Mouse (Mus musculus) heart, embryonic 16.5 days (tissue): ENCODE measurements around the gene Aldh18a1. TPM values are rescaled to one million over a fixed set of nuclear protein-coding genes. Genes with fewer than 3 reads are reported as not detected.

Source experiments
- ATAC-seq: fragments of 200-750 bp; cut with Nextera tagmentation; replicated peaks from 2 replicates; pipeline ENCODE4 v1.8.0; 2017; ENCODE audit warnings: moderate number of reproducible peaks; ENCODE audit not compliant: insufficient read depth, low FRiP score; ENCODE audit errors: extremely low read depth
- H3K27ac ChIP-seq: fragments of 300-500 bp; sonication (generic); 2 replicates; pipeline ENCODE4 v1.5.1; 2014; ENCODE audit warnings: mild to moderate bottlenecking, low read length, control low read depth, moderate library complexity
- H3K27me3 ChIP-seq: fragments of 300-500 bp; sonication (generic); 2 replicates; pipeline ENCODE4 v1.6.1; 2014; ENCODE audit warnings: low read length, mixed read lengths; ENCODE audit not compliant: control insufficient read depth, insufficient read depth
- H3K36me3 ChIP-seq: fragments of 300-500 bp; sonication (generic); 2 replicates; pipeline ENCODE4 v1.6.1; 2014; ENCODE audit not compliant: control insufficient read depth, insufficient read depth
- H3K4me1 ChIP-seq: fragments of 300-500 bp; sonication (generic); 2 replicates; pipeline ENCODE4 v1.6.1; 2014; ENCODE audit warnings: low read length, mixed read lengths; ENCODE audit not compliant: control insufficient read depth, insufficient read depth
- H3K4me2 ChIP-seq: fragments of 300-500 bp; sonication (generic); 2 replicates; pipeline ENCODE4 v1.6.1; 2014; ENCODE audit warnings: low read depth, mild to moderate bottlenecking, control low read depth, low read length
- H3K4me3 ChIP-seq: fragments of 300-500 bp; sonication (generic); 2 replicates; pipeline ENCODE4 v1.5.1; 2014; ENCODE audit warnings: mild to moderate bottlenecking, control low read depth, low read length
- H3K9ac ChIP-seq: fragments of 300-500 bp; sonication (generic); 2 replicates; pipeline ENCODE4 v1.6.1; 2014; ENCODE audit warnings: low read length, control low read depth
- H3K9me3 ChIP-seq: fragments of 300-500 bp; sonication (generic); replicated peaks from 2 replicates; pipeline ENCODE4 v1.6.1; 2016; ENCODE audit warnings: low read length; ENCODE audit not compliant: control insufficient read depth
- WGBS: fragments of 180-500 bp; shearing (Covaris S2); extraction: QIAGEN DNeasy Blood & Tissue Kit; methylation state at CpG from one replicate; pipeline ENCODE4 v1.1.7; 2014; 5-methylcytosine and 5-hydroxymethylcytosine counted together
- polyA plus RNA-seq: library from polyadenylated mRNA; unstranded; fragments of >200 nt; fragmentation: Nextera tagmentation; extraction: Ambion mirVana; gene quantifications from 2 replicates; pipeline ENCODE4 v1.2.1, GENCODE M21; 2015

Aldh18a1 gene
- 51.9 and 58.3 TPM in 2 replicates for polyA plus RNA-seq

- Histone ChIP-seq H3K4me2 (peak within 1 kb of the TSS; percentile 88), H3K4me1 (peaks cover 8% of the 10 kb centered on the region; the same call in 1 of the 2 replicates), H3K9ac (peak within 1 kb of the TSS; percentile 73), H3K36me3 (no peaks in the 10 kb centered on the region; the same call in none of the 2 replicates), H3K9me3 (no peaks in the 10 kb centered on the region), H3K27me3 (no peaks in the 10 kb centered on the region), H3K27ac (peak within 1 kb of the TSS; percentile 82), H3K4me3 (peak within 1 kb of the TSS; percentile 73)
- peak; percentile 93 for ATAC-seq
- 0% methylated on average over 34 of the region's 34 CpGs for WGBS
These were observed at the start of gene Aldh18a1 for GRCm38 (mm10) chr19:40588293-40588654. Aldh18a1 (minus strand) TSS chr19:40588463.

GRCm38 (mm10) chr19:40637601-40638000 lies 49.3 kb upstream of the Aldh18a1 start:
- H3K27ac ChIP-seq: peak overlapping the region; percentile 40
- no peaks in the 10 kb centered on the region for H3K36me3 ChIP-seq
- H3K4me3 ChIP-seq: no peak overlapping the region
- H3K4me1 ChIP-seq: no peaks in the 10 kb centered on the region
- ATAC-seq: 0 out of 2 replicates have a peak, but pooled peaks have one; percentile 2
- H3K9ac ChIP-seq: no peak overlapping the region
- H3K27me3 ChIP-seq: no peaks in the 10 kb centered on the region
- 72% methylated on average over 7 of the region's 7 CpGs for WGBS
- no peak overlapping the region for H3K4me2 ChIP-seq
- H3K9me3 ChIP-seq: no peaks in the 10 kb centered on the region

GRCm38 (mm10) chr19:40637091-40637490 lies 48.8 kb upstream of the Aldh18a1 start:
- ATAC-seq: peak; percentile 60
- Histone ChIP-seq H3K9me3 (no peaks in the 10 kb centered on the region), H3K4me1 (no peaks in the 10 kb centered on the region), H3K4me2 (no peak overlapping the region), H3K9ac (no peak overlapping the region), H3K27ac (peak overlapping the region; percentile 40), H3K36me3 (no peaks in the 10 kb centered on the region), H3K27me3 (no peaks in the 10 kb centered on the region), H3K4me3 (no peak overlapping the region)
- WGBS: 33% methylated on average over 4 of the region's 4 CpGs

GRCm38 (mm10) chr19:40633144-40633543 lies 44.9 kb upstream of the Aldh18a1 start:
- Histone ChIP-seq H3K4me2 (no peak overlapping the region), H3K9ac (no peak overlapping the region), H3K4me1 (no peaks in the 10 kb centered on the region), H3K27me3 (no peaks in the 10 kb centered on the region), H3K9me3 (no peaks in the 10 kb centered on the region), H3K27ac (no peak overlapping the region), H3K4me3 (no peak overlapping the region), H3K36me3 (no peaks in the 10 kb centered on the region)
- no peak for ATAC-seq
- WGBS: 63% methylated on average over 1 of the region's 1 CpGs

- no peaks in the 10 kb centered on the region for H3K9me3 ChIP-seq
- H3K27me3 ChIP-seq: no peaks in the 10 kb centered on the region
- H3K27ac ChIP-seq: no peak overlapping the region
- no peaks in the 10 kb centered on the region for H3K36me3 ChIP-seq
- H3K4me1 ChIP-seq: no peaks in the 10 kb centered on the region
- H3K9ac ChIP-seq: no peak overlapping the region
- H3K4me2 ChIP-seq: no peak overlapping the region
- no peak for ATAC-seq
- no peak overlapping the region for H3K4me3 ChIP-seq
- WGBS: 78% methylated on average over 5 of the region's 5 CpGs
These were observed 44.4 kb upstream of the Aldh18a1 start for GRCm38 (mm10) chr19:40632668-40633067.

- no peaks in the 10 kb centered on the region for H3K9me3 ChIP-seq
- ATAC-seq: no peak
- no peak overlapping the region for H3K4me2 ChIP-seq
- 59% methylated on average over 3 of the region's 3 CpGs for WGBS
- no peaks in the 10 kb centered on the region for H3K4me1 ChIP-seq
- H3K9ac ChIP-seq: no peak overlapping the region
- no peak overlapping the region for H3K4me3 ChIP-seq
- no peaks in the 10 kb centered on the region for H3K36me3 ChIP-seq
- no peak overlapping the region for H3K27ac ChIP-seq
- no peaks in the 10 kb centered on the region for H3K27me3 ChIP-seq
These were observed 43.9 kb upstream of the Aldh18a1 start for GRCm38 (mm10) chr19:40632193-40632592.

- H3K4me1 ChIP-seq: no peaks in the 10 kb centered on the region
- H3K27me3 ChIP-seq: no peaks in the 10 kb centered on the region
- H3K9ac ChIP-seq: no peak overlapping the region
- H3K9me3 ChIP-seq: no peaks in the 10 kb centered on the region
- no peak for ATAC-seq
- 46% methylated on average over 7 of the region's 7 CpGs for WGBS
- peak overlapping the region; percentile 9; the same call in 1 of the 2 replicates for H3K27ac ChIP-seq
- no peaks in the 10 kb centered on the region for H3K36me3 ChIP-seq
- H3K4me2 ChIP-seq: no peak overlapping the region
- no peak overlapping the region for H3K4me3 ChIP-seq
These were observed 42.3 kb upstream of the Aldh18a1 start for GRCm38 (mm10) chr19:40630606-40631005.

- H3K27ac ChIP-seq: peak overlapping the region; percentile 19; the same call in 1 of the 2 replicates
- H3K4me2 ChIP-seq: no peak overlapping the region
- H3K27me3 ChIP-seq: no peaks in the 10 kb centered on the region
- no peaks in the 10 kb centered on the region for H3K9me3 ChIP-seq
- no peaks in the 10 kb centered on the region for H3K36me3 ChIP-seq
- H3K4me1 ChIP-seq: no peaks in the 10 kb centered on the region
- whole genome bisulfite sequencing: 71% methylated on average over 3 of the region's 3 CpGs
- no peak for ATAC-seq
- H3K4me3 ChIP-seq: no peak overlapping the region
- H3K9ac ChIP-seq: no peak overlapping the region
These were observed 41.8 kb upstream of the Aldh18a1 start for GRCm38 (mm10) chr19:40630096-40630495.

- no peak for ATAC-seq
- H3K27me3 ChIP-seq: no peaks in the 10 kb centered on the region
- no peak overlapping the region for H3K27ac ChIP-seq
- H3K4me3 ChIP-seq: no peak overlapping the region
- H3K4me1 ChIP-seq: no peaks in the 10 kb centered on the region
- no peaks in the 10 kb centered on the region for H3K36me3 ChIP-seq
- no peak overlapping the region for H3K9ac ChIP-seq
- H3K9me3 ChIP-seq: no peaks in the 10 kb centered on the region
- no peak overlapping the region for H3K4me2 ChIP-seq
These were observed 40.7 kb upstream of the Aldh18a1 start for GRCm38 (mm10) chr19:40628950-40629349.
